Mouse (Mus musculus): Measurements from ENCODE around the gene Arrdc5.

Gene Arrdc5

GRCm38 (mm10) chr17:56254695-56255094 lies 45.4 kb downstream of the Arrdc5 start:
- no peak for DNase-seq (ENCODE audit: low read depth)

GRCm38 (mm10) chr17:56251136-56251829 lies 48.8 kb downstream of the Arrdc5 start:
- DNase-seq (ENCODE audit: low read depth): peak; percentile 86

GRCm38 (mm10) chr17:56245608-56246007 lies 54.5 kb downstream of the Arrdc5 start:
- no peak for DNase-seq (ENCODE audit: low read depth)
